Mouse (Mus musculus) myocyte (in vitro differentiated cells): ENCODE results near the gene Mfsd1. TPM values are rescaled to one million over a fixed set of nuclear protein-coding genes. Genes with fewer than 3 reads are reported as not detected.

Experiments
- H3K27me3 ChIP-seq: one replicate; pipeline ENCODE4 v1.6.1; 2011; ENCODE audit not compliant: control insufficient read depth, insufficient read depth, insufficient read length
- H3K36me3 ChIP-seq: one replicate; pipeline ENCODE4 v1.6.1; 2011; ENCODE audit not compliant: control insufficient read depth, insufficient read depth
- H3K4me2 ChIP-seq: one replicate; pipeline ENCODE4 v1.6.1; 2011; ENCODE audit warnings: low read depth, control low read depth
- H3K4me3 ChIP-seq: one replicate; pipeline ENCODE4 v1.5.1; 2011; ENCODE audit warnings: mild to moderate bottlenecking, control low read depth, moderate library complexity
- H3K79me2 ChIP-seq: one replicate; pipeline ENCODE4 v1.6.1; 2011; ENCODE audit not compliant: control insufficient read depth, insufficient read depth
- H3ac ChIP-seq: one replicate; pipeline ENCODE4 v1.6.1; 2011; ENCODE audit not compliant: control insufficient read depth, insufficient read length
- CEBPB ChIP-seq: IDR thresholded peaks from 2 replicates; pipeline ENCODE4 v1.6.1; 2011; ENCODE audit warnings: mild to moderate bottlenecking, moderate library complexity; ENCODE audit not compliant: poor library complexity, insufficient read depth, severe bottlenecking
- E2F4 ChIP-seq: IDR thresholded peaks from one replicate; pipeline ENCODE4 v1.6.1; 2011; ENCODE audit warnings: mild to moderate bottlenecking, control low read depth, moderate library complexity; ENCODE audit not compliant: insufficient read depth
- MAX ChIP-seq: IDR thresholded peaks from one replicate; pipeline ENCODE4 v1.6.1; 2011; ENCODE audit warnings: low read depth, mild to moderate bottlenecking, control low read depth
- MYOD1 ChIP-seq, 3 experiments: IDR thresholded peaks; one replicate each; pipeline ENCODE4 v1.6.1; 2011; ENCODE audit warnings: control low read depth in 2 of 3, low read depth in 2 of 3, mild to moderate bottlenecking in 2 of 3, moderate library complexity in 1 of 3; ENCODE audit not compliant: insufficient read length in 2 of 3, control insufficient read depth in 1 of 3
- MYOG ChIP-seq, 3 experiments: IDR thresholded peaks; one replicate each; pipeline ENCODE4 v1.6.1; 2011; ENCODE audit warnings: control low read depth in 2 of 3, low read depth in 2 of 3, mild to moderate bottlenecking in 2 of 3; ENCODE audit not compliant: insufficient read length in 2 of 3, control insufficient read depth in 1 of 3, insufficient read depth in 1 of 3
- POLR2A ChIP-seq: IDR thresholded peaks from one replicate; pipeline ENCODE4 v1.6.1; 2011; ENCODE audit warnings: low read depth, mild to moderate bottlenecking, control low read depth, moderate library complexity; ENCODE audit not compliant: insufficient read length
- POLR2AphosphoS2 ChIP-seq: IDR thresholded peaks from one replicate; pipeline ENCODE4 v1.6.1; 2011; ENCODE audit warnings: low read depth, control low read depth; ENCODE audit not compliant: insufficient read length
- REST ChIP-seq: IDR thresholded peaks from one replicate; pipeline ENCODE4 v1.6.1; 2011; ENCODE audit warnings: mild to moderate bottlenecking, control low read depth, moderate library complexity; ENCODE audit not compliant: insufficient read depth, insufficient read length
- SRF ChIP-seq: IDR thresholded peaks from one replicate; pipeline ENCODE4 v1.6.1; 2011; ENCODE audit warnings: low read depth; ENCODE audit not compliant: control insufficient read depth, insufficient read length
- TCF12 ChIP-seq: IDR thresholded peaks from one replicate; pipeline ENCODE4 v1.6.1; 2011; ENCODE audit warnings: mild to moderate bottlenecking, control low read depth; ENCODE audit not compliant: poor library complexity, insufficient read depth, severe bottlenecking
- TCF3 ChIP-seq: IDR thresholded peaks from one replicate; pipeline ENCODE4 v1.6.1; 2011; ENCODE audit warnings: low read depth, control low read depth; ENCODE audit not compliant: insufficient read length
- USF1 ChIP-seq: IDR thresholded peaks from one replicate; pipeline ENCODE4 v1.6.1; 2011; ENCODE audit warnings: low read depth, mild to moderate bottlenecking, control low read depth, moderate library complexity
- polyA plus RNA-seq: library from polyadenylated mRNA; unstranded; fragments of >200 nt; fragmentation: generic; extraction: Trizol; gene quantifications from one replicate; pipeline ENCODE4 v1.2.1, GENCODE M21; 2012; ENCODE audit warnings: missing spikeins

The Mfsd1 gene
- polyA plus RNA-seq = 44.4 TPM

GRCm38 (mm10) chr3:67582273-67583124 lies at the start of gene Mfsd1:
Gene Mfsd1, plus strand, starts transcription at chr3:67582741.
- Histone ChIP-seq H3K36me3 (no peaks in the 10 kb centered on the region), H3ac (peak within 1 kb of the TSS; percentile 67), H3K27me3 (no peaks in the 10 kb centered on the region), H3K4me3 (peak within 1 kb of the TSS; percentile 66), H3K79me2 (peaks cover 9% of the 10 kb centered on the region), H3K4me2 (peak within 1 kb of the TSS; percentile 92)
- TF ChIP-seq MYOD1 (IDR thresholded peaks at IDR 0.05; ENCODE audit: control insufficient read depth in 1 of 3, insufficient read length in 2 of 3, low read depth in 2 of 3) (peak in 1 of 3 experiments; percentile 41), USF1 (peak; percentile 98), MYOG (IDR thresholded peaks at IDR 0.05; ENCODE audit: control insufficient read depth in 1 of 3, insufficient read depth in 1 of 3, insufficient read length in 2 of 3, low read depth in 2 of 3) (peak in 2 of 3 experiments; percentile 18 to 47), E2F4 (no peak), TCF3 (peak; percentile 23), REST (peak; percentile 35), SRF (peak; percentile 38), CEBPB (no peak), MAX (no peak), TCF12 (no peak), POLR2AphosphoS2 (peak; percentile 90), POLR2A (peak; percentile 94)

GRCm38 (mm10) chr3:67543630-67544029 lies 38.9 kb upstream of the Mfsd1 start:
- H3K4me2 ChIP-seq = no peak overlapping the region
- no peak overlapping the region for H3ac ChIP-seq
- H3K27me3 ChIP-seq = no peaks in the 10 kb centered on the region
- no peaks in the 10 kb centered on the region for H3K36me3 ChIP-seq
- TF ChIP-seq POLR2A (no peak), CEBPB (no peak), REST (no peak), MYOG (IDR thresholded peaks at IDR 0.05; ENCODE audit: control insufficient read depth in 1 of 3, insufficient read depth in 1 of 3, insufficient read length in 2 of 3, low read depth in 2 of 3) (no peak), MYOD1 (IDR thresholded peaks at IDR 0.05; ENCODE audit: control insufficient read depth in 1 of 3, insufficient read length in 2 of 3, low read depth in 2 of 3) (no peak), POLR2AphosphoS2 (no peak), TCF12 (no peak), USF1 (no peak), SRF (no peak), E2F4 (no peak), MAX (no peak), TCF3 (no peak)
- H3K4me3 ChIP-seq = no peak overlapping the region
- no peaks in the 10 kb centered on the region for H3K79me2 ChIP-seq

DNA sequence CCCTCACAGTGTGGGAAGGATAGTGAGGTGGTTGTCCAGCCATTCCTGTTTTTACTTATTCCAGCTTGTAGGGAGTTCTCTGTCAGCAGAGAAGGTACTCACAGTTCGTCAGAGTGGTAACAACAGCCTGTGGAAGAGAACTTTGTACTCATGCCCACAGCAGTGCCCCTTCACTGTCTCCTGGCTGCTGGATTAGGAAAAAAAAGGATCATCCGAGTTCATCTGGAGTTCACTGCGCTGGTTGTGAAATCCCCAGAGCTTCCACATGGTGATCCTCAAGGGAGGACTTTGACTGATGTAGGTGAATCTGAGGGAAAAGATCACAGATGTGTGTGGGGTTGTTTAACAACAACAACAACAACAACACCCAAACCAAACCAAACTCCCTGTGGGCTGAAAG lies 31.3 kb upstream of the Mfsd1 start:
- Histone ChIP-seq H3ac (no peak overlapping the region), H3K36me3 (no peaks in the 10 kb centered on the region), H3K79me2 (no peaks in the 10 kb centered on the region), H3K4me2 (no peak overlapping the region), H3K27me3 (no peaks in the 10 kb centered on the region), H3K4me3 (no peak overlapping the region)
- no peak for TF ChIP-seq CEBPB
- no peak for TF ChIP-seq MAX
- no peak for TF ChIP-seq POLR2AphosphoS2
- no peak for TF ChIP-seq REST
- TF ChIP-seq SRF = no peak
- no peak for TF ChIP-seq MYOG (IDR thresholded peaks at IDR 0.05; ENCODE audit: control insufficient read depth in 1 of 3, insufficient read depth in 1 of 3, insufficient read length in 2 of 3, low read depth in 2 of 3)
- TF ChIP-seq E2F4 = no peak
- TF ChIP-seq TCF12 = no peak
- TF ChIP-seq TCF3 = no peak
- no peak for TF ChIP-seq USF1
- no peak for TF ChIP-seq MYOD1 (IDR thresholded peaks at IDR 0.05; ENCODE audit: control insufficient read depth in 1 of 3, insufficient read length in 2 of 3, low read depth in 2 of 3)
- no peak for TF ChIP-seq POLR2A

DNA sequence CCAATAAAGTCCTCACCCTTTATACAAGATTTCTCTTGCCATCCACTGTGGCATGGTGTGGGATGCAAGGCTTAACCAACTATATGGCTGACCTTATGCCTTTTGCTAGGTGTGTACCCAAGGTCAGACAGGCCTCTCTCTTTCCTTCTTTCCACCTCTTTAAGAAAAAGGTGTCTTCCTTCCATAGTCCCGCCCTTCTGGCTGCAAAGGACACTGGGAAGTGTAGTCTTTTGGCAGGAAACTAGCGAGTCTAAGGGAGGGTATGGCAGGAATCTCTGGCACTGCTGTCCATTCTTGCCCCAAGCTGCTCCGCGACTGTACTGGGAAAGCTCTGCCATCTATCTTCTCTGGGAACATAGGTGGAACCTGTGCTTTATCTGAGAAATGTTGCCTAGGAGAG lies 29.3 kb upstream of the Mfsd1 start:
- no peaks in the 10 kb centered on the region for H3K27me3 ChIP-seq
- TF ChIP-seq POLR2AphosphoS2 = no peak
- TF ChIP-seq USF1 = no peak
- no peak for TF ChIP-seq MYOD1 (IDR thresholded peaks at IDR 0.05; ENCODE audit: control insufficient read depth in 1 of 3, insufficient read length in 2 of 3, low read depth in 2 of 3)
- TF ChIP-seq POLR2A = no peak
- TF ChIP-seq MYOG (IDR thresholded peaks at IDR 0.05; ENCODE audit: control insufficient read depth in 1 of 3, insufficient read depth in 1 of 3, insufficient read length in 2 of 3, low read depth in 2 of 3) = no peak
- no peak for TF ChIP-seq TCF12
- no peak for TF ChIP-seq CEBPB
- no peaks in the 10 kb centered on the region for H3K79me2 ChIP-seq
- no peaks in the 10 kb centered on the region for H3K36me3 ChIP-seq
- H3K4me2 ChIP-seq = peak overlapping the region; percentile 40
- H3ac ChIP-seq = no peak overlapping the region
- H3K4me3 ChIP-seq = no peak overlapping the region
